Mouse (Mus musculus): ENCODE measurements around the gene Ldhb. TPM values are rescaled to one million over a fixed set of nuclear protein-coding genes. Genes with fewer than 3 reads are reported as not detected.

Gene Ldhb
- polyA plus RNA-seq, 1 experiment, result 52.1 TPM

GRCm38 (mm10) chr6:142543648-142544047, 35.9 kb upstream of the Ldhb start:
- Histone ChIP-seq H3K79me2 (ENCODE audit: control insufficient read depth, insufficient read depth) (no peaks in the 10 kb centered on the region), H3K4me2 (ENCODE audit: low read depth) (no peak overlapping the region), H3ac (ENCODE audit: control insufficient read depth, insufficient read length) (no peak overlapping the region), H3K36me3 (ENCODE audit: control insufficient read depth, insufficient read depth) (no peaks in the 10 kb centered on the region), H3K4me3 (no peak overlapping the region), H3K27me3 (ENCODE audit: control insufficient read depth, insufficient read depth, insufficient read length) (no peaks in the 10 kb centered on the region)
- TF ChIP-seq MYOD1 (IDR thresholded peaks at IDR 0.05; ENCODE audit: control insufficient read depth in 1 of 3, insufficient read length in 2 of 3, low read depth in 2 of 3) (peak; percentile 4 to 56 (median 52)), MAX (IDR thresholded peaks at IDR 0.05; ENCODE audit: low read depth) (no peak)

GRCm38 (mm10) chr6:142542800-142543175, 35.0 kb upstream of the Ldhb start:
- H3K27me3 ChIP-seq (ENCODE audit: control insufficient read depth, insufficient read depth, insufficient read length), result no peaks in the 10 kb centered on the region
- no peak overlapping the region for H3K4me3 ChIP-seq
- H3K36me3 ChIP-seq (ENCODE audit: control insufficient read depth, insufficient read depth), result no peaks in the 10 kb centered on the region
- H3K4me2 ChIP-seq (ENCODE audit: low read depth), result no peak overlapping the region
- H3ac ChIP-seq (ENCODE audit: control insufficient read depth, insufficient read length), result no peak overlapping the region
- no peaks in the 10 kb centered on the region for H3K79me2 ChIP-seq (ENCODE audit: control insufficient read depth, insufficient read depth)
- TF ChIP-seq TCF12 (IDR thresholded peaks at IDR 0.05; ENCODE audit: insufficient read depth, poor library complexity, severe bottlenecking) (no peak), MYOG (IDR thresholded peaks at IDR 0.05; ENCODE audit: control insufficient read depth in 1 of 3, insufficient read depth in 1 of 3, insufficient read length in 2 of 3, low read depth in 2 of 3) (no peak), REST (IDR thresholded peaks at IDR 0.05; ENCODE audit: insufficient read depth, insufficient read length) (no peak), CEBPB (IDR thresholded peaks at IDR 0.05; ENCODE audit: insufficient read depth, poor library complexity, severe bottlenecking) (no peak), POLR2A (IDR thresholded peaks at IDR 0.05; ENCODE audit: insufficient read length, low read depth) (no peak), POLR2AphosphoS2 (IDR thresholded peaks at IDR 0.05; ENCODE audit: insufficient read length, low read depth) (no peak), MAX (IDR thresholded peaks at IDR 0.05; ENCODE audit: low read depth) (no peak), E2F4 (IDR thresholded peaks at IDR 0.05; ENCODE audit: insufficient read depth) (no peak)

GRCm38 (mm10) chr6:142542082-142542799, 34.5 kb upstream of the Ldhb start:
- H3K4me3 ChIP-seq, result no peak overlapping the region
- H3K4me2 ChIP-seq (ENCODE audit: low read depth), result no peak overlapping the region
- H3K36me3 ChIP-seq (ENCODE audit: control insufficient read depth, insufficient read depth), result no peaks in the 10 kb centered on the region
- H3K27me3 ChIP-seq (ENCODE audit: control insufficient read depth, insufficient read depth, insufficient read length), result no peaks in the 10 kb centered on the region
- H3ac ChIP-seq (ENCODE audit: control insufficient read depth, insufficient read length), result no peak overlapping the region
- TF ChIP-seq POLR2A (IDR thresholded peaks at IDR 0.05; ENCODE audit: insufficient read length, low read depth) (no peak), MYOD1 (IDR thresholded peaks at IDR 0.05; ENCODE audit: control insufficient read depth in 1 of 3, insufficient read length in 2 of 3, low read depth in 2 of 3) (no peak), USF1 (IDR thresholded peaks at IDR 0.05; ENCODE audit: low read depth) (no peak), CEBPB (IDR thresholded peaks at IDR 0.05; ENCODE audit: insufficient read depth, poor library complexity, severe bottlenecking) (no peak), TCF12 (IDR thresholded peaks at IDR 0.05; ENCODE audit: insufficient read depth, poor library complexity, severe bottlenecking) (no peak), E2F4 (IDR thresholded peaks at IDR 0.05; ENCODE audit: insufficient read depth) (no peak), MAX (IDR thresholded peaks at IDR 0.05; ENCODE audit: low read depth) (no peak), REST (IDR thresholded peaks at IDR 0.05; ENCODE audit: insufficient read depth, insufficient read length) (no peak), POLR2AphosphoS2 (IDR thresholded peaks at IDR 0.05; ENCODE audit: insufficient read length, low read depth) (no peak), SRF (IDR thresholded peaks at IDR 0.05; ENCODE audit: control insufficient read depth, insufficient read length, low read depth) (no peak)
- no peaks in the 10 kb centered on the region for H3K79me2 ChIP-seq (ENCODE audit: control insufficient read depth, insufficient read depth)

- Histone ChIP-seq H3K36me3 (ENCODE audit: control insufficient read depth, insufficient read depth) (no peaks in the 10 kb centered on the region), H3ac (ENCODE audit: control insufficient read depth, insufficient read length) (no peak overlapping the region), H3K4me2 (ENCODE audit: low read depth) (no peak overlapping the region), H3K79me2 (ENCODE audit: control insufficient read depth, insufficient read depth) (no peaks in the 10 kb centered on the region), H3K27me3 (ENCODE audit: control insufficient read depth, insufficient read depth, insufficient read length) (no peaks in the 10 kb centered on the region), H3K4me3 (no peak overlapping the region)
- no peak for TF ChIP-seq CEBPB (IDR thresholded peaks at IDR 0.05; ENCODE audit: insufficient read depth, poor library complexity, severe bottlenecking)
Observed at GRCm38 (mm10) chr6:142540561-142541160, 32.9 kb upstream of the Ldhb start.

GRCm38 (mm10) chr6:142540131-142540530, 32.4 kb upstream of the Ldhb start:
- Histone ChIP-seq H3K4me3 (no peak overlapping the region), H3K27me3 (ENCODE audit: control insufficient read depth, insufficient read depth, insufficient read length) (no peaks in the 10 kb centered on the region), H3K36me3 (ENCODE audit: control insufficient read depth, insufficient read depth) (no peaks in the 10 kb centered on the region), H3K4me2 (ENCODE audit: low read depth) (no peak overlapping the region), H3ac (ENCODE audit: control insufficient read depth, insufficient read length) (no peak overlapping the region), H3K79me2 (ENCODE audit: control insufficient read depth, insufficient read depth) (no peaks in the 10 kb centered on the region)
- TF ChIP-seq MAX (IDR thresholded peaks at IDR 0.05; ENCODE audit: low read depth), result no peak
- no peak for TF ChIP-seq MYOD1 (IDR thresholded peaks at IDR 0.05; ENCODE audit: control insufficient read depth in 1 of 3, insufficient read length in 2 of 3, low read depth in 2 of 3)
- TF ChIP-seq E2F4 (IDR thresholded peaks at IDR 0.05; ENCODE audit: insufficient read depth), result no peak
- TF ChIP-seq REST (IDR thresholded peaks at IDR 0.05; ENCODE audit: insufficient read depth, insufficient read length), result no peak
- TF ChIP-seq SRF (IDR thresholded peaks at IDR 0.05; ENCODE audit: control insufficient read depth, insufficient read length, low read depth), result no peak
- no peak for TF ChIP-seq POLR2A (IDR thresholded peaks at IDR 0.05; ENCODE audit: insufficient read length, low read depth)
- TF ChIP-seq POLR2AphosphoS2 (IDR thresholded peaks at IDR 0.05; ENCODE audit: insufficient read length, low read depth), result no peak
- TF ChIP-seq TCF12 (IDR thresholded peaks at IDR 0.05; ENCODE audit: insufficient read depth, poor library complexity, severe bottlenecking), result no peak
- no peak for TF ChIP-seq USF1 (IDR thresholded peaks at IDR 0.05; ENCODE audit: low read depth)

All from myocyte (in vitro differentiated cells).